Mouse (Mus musculus): ENCODE data around the gene Snx1. TPM values are rescaled to one million over a fixed set of nuclear protein-coding genes. Genes with fewer than 3 reads are reported as not detected.

Gene Snx1
- polyA plus RNA-seq, 1 experiment from 2014 or later, result 73.6 TPM

GRCm38 (mm10) chr9:66138193-66138592, 11.8 kb upstream of the Snx1 start:
- no peak overlapping the region for H3K4me3 ChIP-seq (ENCODE audit: low read length)
- H3K36me3 ChIP-seq (ENCODE audit: control insufficient read depth, insufficient read depth), result peaks cover 41% of the 10 kb centered on the region
- no peaks in the 10 kb centered on the region for H3K4me1 ChIP-seq (ENCODE audit: control insufficient read depth, insufficient read depth, low read length)
- H3K9ac ChIP-seq (ENCODE audit: low read length), result no peak overlapping the region
- H3K27me3 ChIP-seq (ENCODE audit: control insufficient read depth, insufficient read depth, low read length), result no peaks in the 10 kb centered on the region
- no peak for ATAC-seq (replicated peaks; ENCODE audit: extremely low read depth, insufficient read depth, low FRiP score)
- H3K27ac ChIP-seq (ENCODE audit: low read length), result no peak overlapping the region
- no peaks in the 10 kb centered on the region for H3K9me3 ChIP-seq (replicated peaks; ENCODE audit: control insufficient read depth, low read length)
- H3K4me2 ChIP-seq (ENCODE audit: low read depth, low read length), result no peak overlapping the region
- WGBS, result 85% methylated on average over 7 of the region's 7 CpGs

GRCm38 (mm10) chr9:66135967-66136366, 9.6 kb upstream of the Snx1 start:
- Histone ChIP-seq H3K27me3 (ENCODE audit: control insufficient read depth, insufficient read depth, low read length) (no peaks in the 10 kb centered on the region), H3K36me3 (ENCODE audit: control insufficient read depth, insufficient read depth) (peaks cover 48% of the 10 kb centered on the region), H3K4me2 (ENCODE audit: low read depth, low read length) (no peak overlapping the region), H3K9ac (ENCODE audit: low read length) (no peak overlapping the region), H3K4me1 (ENCODE audit: control insufficient read depth, insufficient read depth, low read length) (no peaks in the 10 kb centered on the region), H3K27ac (ENCODE audit: low read length) (no peak overlapping the region), H3K4me3 (ENCODE audit: low read length) (no peak overlapping the region), H3K9me3 (replicated peaks; ENCODE audit: control insufficient read depth, low read length) (no peaks in the 10 kb centered on the region)
- 43% methylated on average over 4 of the region's 4 CpGs for WGBS
- no peak for ATAC-seq (replicated peaks; ENCODE audit: extremely low read depth, insufficient read depth, low FRiP score)

- Histone ChIP-seq H3K9me3 (replicated peaks; ENCODE audit: control insufficient read depth, low read length) (no peaks in the 10 kb centered on the region), H3K27ac (ENCODE audit: low read length) (no peak overlapping the region), H3K9ac (ENCODE audit: low read length) (no peak overlapping the region), H3K27me3 (ENCODE audit: control insufficient read depth, insufficient read depth, low read length) (no peaks in the 10 kb centered on the region), H3K4me3 (ENCODE audit: low read length) (no peak overlapping the region), H3K36me3 (ENCODE audit: control insufficient read depth, insufficient read depth) (peaks cover 22% of the 10 kb centered on the region), H3K4me1 (ENCODE audit: control insufficient read depth, insufficient read depth, low read length) (peaks cover 9% of the 10 kb centered on the region), H3K4me2 (ENCODE audit: low read depth, low read length) (no peak overlapping the region)
- 93% methylated on average over 2 of the region's 2 CpGs for WGBS
- no peak for ATAC-seq (replicated peaks; ENCODE audit: extremely low read depth, insufficient read depth, low FRiP score)
Observed at GRCm38 (mm10) chr9:66131466-66131865, 5.1 kb upstream of the Snx1 start.

GRCm38 (mm10) chr9:66127884-66128283, 1.5 kb upstream of the Snx1 start:
- Histone ChIP-seq H3K27me3 (ENCODE audit: control insufficient read depth, insufficient read depth, low read length) (no peaks in the 10 kb centered on the region), H3K9me3 (replicated peaks; ENCODE audit: control insufficient read depth, low read length) (no peaks in the 10 kb centered on the region), H3K4me3 (ENCODE audit: low read length) (peak overlapping the region; percentile 70; the same call in 1 of the 2 replicates), H3K4me1 (ENCODE audit: control insufficient read depth, insufficient read depth, low read length) (peaks cover 29% of the 10 kb centered on the region), H3K9ac (ENCODE audit: low read length) (no peak overlapping the region), H3K4me2 (ENCODE audit: low read depth, low read length) (peak overlapping the region; percentile 64), H3K36me3 (ENCODE audit: control insufficient read depth, insufficient read depth) (peaks cover 6% of the 10 kb centered on the region), H3K27ac (ENCODE audit: low read length) (no peak overlapping the region)
- 52% methylated on average over 4 of the region's 4 CpGs for WGBS
- no peak for ATAC-seq (replicated peaks; ENCODE audit: extremely low read depth, insufficient read depth, low FRiP score)

GRCm38 (mm10) chr9:66127193-66127546, 783 bp upstream of the Snx1 start:
- Histone ChIP-seq H3K27ac (ENCODE audit: low read length) (peak overlapping the region; percentile 89), H3K4me2 (ENCODE audit: low read depth, low read length) (peak overlapping the region; percentile 64), H3K4me1 (ENCODE audit: control insufficient read depth, insufficient read depth, low read length) (peaks cover 29% of the 10 kb centered on the region), H3K36me3 (ENCODE audit: control insufficient read depth, insufficient read depth) (peaks cover 2% of the 10 kb centered on the region; the same call in 1 of the 2 replicates), H3K4me3 (ENCODE audit: low read length) (peak overlapping the region; percentile 70), H3K9me3 (replicated peaks; ENCODE audit: control insufficient read depth, low read length) (no peaks in the 10 kb centered on the region), H3K27me3 (ENCODE audit: control insufficient read depth, insufficient read depth, low read length) (no peaks in the 10 kb centered on the region), H3K9ac (ENCODE audit: low read length) (peak overlapping the region; percentile 74)
- WGBS, result 35% methylated on average over 6 of the region's 6 CpGs
- no peak for ATAC-seq (replicated peaks; ENCODE audit: extremely low read depth, insufficient read depth, low FRiP score)

GRCm38 (mm10) chr9:66125543-66126455, 588 bp downstream of the Snx1 start:
- H3K9ac ChIP-seq (ENCODE audit: low read length), result peak overlapping the region; percentile 74
- 38% methylated on average over 12 of the region's 12 CpGs for WGBS
- H3K9me3 ChIP-seq (replicated peaks; ENCODE audit: control insufficient read depth, low read length), result no peaks in the 10 kb centered on the region
- H3K27me3 ChIP-seq (ENCODE audit: control insufficient read depth, insufficient read depth, low read length), result no peaks in the 10 kb centered on the region
- peak overlapping the region; percentile 70 for H3K4me3 ChIP-seq (ENCODE audit: low read length)
- H3K36me3 ChIP-seq (ENCODE audit: control insufficient read depth, insufficient read depth), result 0 out of 2 replicates have a peak, but pooled peaks cover 2% of the 10 kb centered on the region
- H3K27ac ChIP-seq (ENCODE audit: low read length), result peak overlapping the region; percentile 89
- no peak for ATAC-seq (replicated peaks; ENCODE audit: extremely low read depth, insufficient read depth, low FRiP score)
- H3K4me1 ChIP-seq (ENCODE audit: control insufficient read depth, insufficient read depth, low read length), result peaks cover 29% of the 10 kb centered on the region
- H3K4me2 ChIP-seq (ENCODE audit: low read depth, low read length), result peak overlapping the region; percentile 86

GRCm38 (mm10) chr9:66124681-66125542, 1.5 kb downstream of the Snx1 start:
- WGBS, result 16% methylated on average over 33 of the region's 33 CpGs
- Histone ChIP-seq H3K4me1 (ENCODE audit: control insufficient read depth, insufficient read depth, low read length) (peaks cover 29% of the 10 kb centered on the region), H3K9ac (ENCODE audit: low read length) (peak overlapping the region; percentile 89), H3K4me2 (ENCODE audit: low read depth, low read length) (peak overlapping the region; percentile 86), H3K27me3 (ENCODE audit: control insufficient read depth, insufficient read depth, low read length) (no peaks in the 10 kb centered on the region), H3K36me3 (ENCODE audit: control insufficient read depth, insufficient read depth) (no peaks in the 10 kb centered on the region), H3K9me3 (replicated peaks; ENCODE audit: control insufficient read depth, low read length) (no peaks in the 10 kb centered on the region), H3K4me3 (ENCODE audit: low read length) (peak overlapping the region; percentile 87), H3K27ac (ENCODE audit: low read length) (peak overlapping the region; percentile 89)
- peak; percentile 96 for ATAC-seq (replicated peaks; ENCODE audit: extremely low read depth, insufficient read depth, low FRiP score)

- Histone ChIP-seq H3K27ac (ENCODE audit: low read length) (peak overlapping the region; percentile 89), H3K4me2 (ENCODE audit: low read depth, low read length) (peak overlapping the region; percentile 86), H3K4me1 (ENCODE audit: control insufficient read depth, insufficient read depth, low read length) (peaks cover 29% of the 10 kb centered on the region), H3K4me3 (ENCODE audit: low read length) (peak overlapping the region; percentile 87), H3K9me3 (replicated peaks; ENCODE audit: control insufficient read depth, low read length) (no peaks in the 10 kb centered on the region), H3K36me3 (ENCODE audit: control insufficient read depth, insufficient read depth) (no peaks in the 10 kb centered on the region), H3K9ac (ENCODE audit: low read length) (peak overlapping the region; percentile 89), H3K27me3 (ENCODE audit: control insufficient read depth, insufficient read depth, low read length) (no peaks in the 10 kb centered on the region)
- under 1% methylated on average over 12 of the region's 12 CpGs for WGBS
- no peak; the same call in 1 of the 2 replicates for ATAC-seq (replicated peaks; ENCODE audit: extremely low read depth, insufficient read depth, low FRiP score)
Observed at GRCm38 (mm10) chr9:66124111-66124531, 2.3 kb downstream of the Snx1 start.
